Mouse (Mus musculus) cerebellum, adult 2 months (tissue): Measurements from ENCODE around the gene Gm5617. TPM values are rescaled to one million over a fixed set of nuclear protein-coding genes. Genes with fewer than 3 reads are reported as not detected.
"Not testable (repeated sequence)": the region's sequence is repeated elsewhere in the genome, so short reads cannot be mapped to it uniquely, and the experiment has no call there.

Source experiments
- DNase-seq, 2 experiments: peaks; one replicate each; pipeline ENCODE4 v3.0.0; 2021
- H3K27ac ChIP-seq: fragments of 200-500 bp; 2 replicates; pipeline ENCODE4 v1.5.1; 2012; ENCODE audit warnings: low read length, control low read depth, inconsistent platforms; ENCODE audit not compliant: insufficient read depth
- H3K27me3 ChIP-seq: fragments of 200-500 bp; 2 replicates; pipeline ENCODE4 v1.6.1; 2012; ENCODE audit warnings: inconsistent platforms, mild to moderate bottlenecking, low read length, moderate library complexity; ENCODE audit not compliant: control insufficient read depth, insufficient read depth
- H3K4me1 ChIP-seq: fragments of 200-500 bp; 2 replicates; pipeline ENCODE4 v1.6.1; 2011; ENCODE audit warnings: low read length; ENCODE audit not compliant: control insufficient read depth, insufficient read depth
- H3K4me3 ChIP-seq: fragments of 200-500 bp; replicated peaks from 2 replicates; pipeline ENCODE3; 2011; ENCODE audit warnings: mild to moderate bottlenecking, low read depth, low read length, control low read depth; ENCODE audit not compliant: insufficient read depth
- CTCF ChIP-seq: fragments of 200-500 bp; IDR thresholded peaks from 2 replicates; pipeline ENCODE4 v1.5.1; 2011; ENCODE audit warnings: low read depth, mild to moderate bottlenecking, control low read depth, low read length, moderate library complexity, borderline replicate concordance; ENCODE audit not compliant: insufficient read depth
- POLR2A ChIP-seq: fragments of 200-500 bp; IDR thresholded peaks from 2 replicates; pipeline ENCODE4 v1.6.1; 2011; ENCODE audit warnings: low read length, control low read depth, borderline replicate concordance; ENCODE audit not compliant: insufficient read depth
- WGBS: fragments of 180-500 bp; shearing (Covaris S2); methylation state at CpG from one replicate; pipeline ENCODE4 v1.1.7; 2018; 5-methylcytosine and 5-hydroxymethylcytosine counted together
- polyA plus RNA-seq: library from polyadenylated mRNA; depleted of rRNA; stranded (reverse); fragments of >200 nt; gene quantifications from 2 replicates; pipeline ENCODE4 v1.2.3, GENCODE M21; 2012

Gene Gm5617
- polyA plus RNA-seq, 1 experiment: 16.1 TPM

- 96% methylated on average over 3 of the region's 3 CpGs for WGBS
- TF ChIP-seq CTCF (peak; percentile 39; the same call in 1 of the 2 replicates), POLR2A (no peak)
- no peak for DNase-seq
- H3K4me3 ChIP-seq: no peak overlapping the region
- H3K4me1 ChIP-seq: no peaks in the 10 kb centered on the region
- no peak overlapping the region for H3K27ac ChIP-seq
- no peaks in the 10 kb centered on the region for H3K27me3 ChIP-seq
These were observed 29.6 kb upstream of the Gm5617 start for GRCm38 (mm10) chr9:48465671-48466070.

GRCm38 (mm10) chr9:48466804-48467203 lies 28.4 kb upstream of the Gm5617 start:
- Histone ChIP-seq H3K27ac (no peak overlapping the region), H3K4me1 (no peaks in the 10 kb centered on the region), H3K4me3 (no peak overlapping the region), H3K27me3 (no peaks in the 10 kb centered on the region)
- WGBS: 59% methylated on average over 3 of the region's 3 CpGs
- TF ChIP-seq POLR2A: no peak
- TF ChIP-seq CTCF: peak; percentile 82
- peak; percentile 34 to 55 for DNase-seq

GRCm38 (mm10) chr9:48467471-48467870 lies 27.8 kb upstream of the Gm5617 start:
- H3K4me1 ChIP-seq, H3K27ac ChIP-seq, DNase-seq, H3K4me3 ChIP-seq, H3K27me3 ChIP-seq: not testable (repeated sequence)
- WGBS: 98% methylated on average over 5 of the region's 5 CpGs

GRCm38 (mm10) chr9:48472441-48473025 lies 22.7 kb upstream of the Gm5617 start:
- WGBS: 88% methylated on average over 15 of the region's 15 CpGs
- Histone ChIP-seq H3K27ac (no peak overlapping the region), H3K4me3 (no peak overlapping the region), H3K27me3 (no peaks in the 10 kb centered on the region), H3K4me1 (no peaks in the 10 kb centered on the region)
- TF ChIP-seq POLR2A (no peak), CTCF (no peak)
- no peak for DNase-seq

- Histone ChIP-seq H3K27ac (no peak overlapping the region), H3K27me3 (no peaks in the 10 kb centered on the region), H3K4me3 (no peak overlapping the region), H3K4me1 (no peaks in the 10 kb centered on the region)
- 93% methylated on average over 12 of the region's 12 CpGs for WGBS
- TF ChIP-seq POLR2A (no peak), CTCF (no peak)
- DNase-seq: no peak
These were observed 22.1 kb upstream of the Gm5617 start for GRCm38 (mm10) chr9:48473131-48473530.

GRCm38 (mm10) chr9:48474367-48474766 lies 20.9 kb upstream of the Gm5617 start:
- TF ChIP-seq POLR2A (no peak), CTCF (no peak)
- DNase-seq: no peak
- Histone ChIP-seq H3K4me1 (no peaks in the 10 kb centered on the region; the same call in 1 of the 2 replicates), H3K4me3 (no peak overlapping the region), H3K27me3 (no peaks in the 10 kb centered on the region), H3K27ac (no peak overlapping the region)
- WGBS: 95% methylated on average over 9 of the region's 9 CpGs

GRCm38 (mm10) chr9:48476236-48477165 lies 18.7 kb upstream of the Gm5617 start:
- no peak for DNase-seq
- no peak overlapping the region for H3K4me3 ChIP-seq
- H3K27ac ChIP-seq: no peak overlapping the region
- H3K27me3 ChIP-seq: no peaks in the 10 kb centered on the region
- no peak for TF ChIP-seq CTCF
- TF ChIP-seq POLR2A: no peak
- 80% methylated on average over 10 of the region's 10 CpGs for WGBS
- H3K4me1 ChIP-seq: no peaks in the 10 kb centered on the region; the same call in 1 of the 2 replicates

- WGBS: 95% methylated on average over 4 of the region's 4 CpGs
- no peak overlapping the region for H3K4me3 ChIP-seq
- TF ChIP-seq POLR2A (no peak), CTCF (no peak)
- H3K4me1 ChIP-seq: no peaks in the 10 kb centered on the region; the same call in 1 of the 2 replicates
- no peak overlapping the region for H3K27ac ChIP-seq
- H3K27me3 ChIP-seq: no peaks in the 10 kb centered on the region
- DNase-seq: no peak
These were observed 16.4 kb upstream of the Gm5617 start for GRCm38 (mm10) chr9:48478808-48479207.
